Mouse (Mus musculus) cerebellum, postnatal 10 days (tissue): ENCODE measurements around the gene Hoxb4.

Source experiments
- DNase-seq, 2 experiments: peaks; one replicate each; pipeline ENCODE4 v3.0.0; 2021; ENCODE audit warnings: mixed read lengths in 2 of 2

The Hoxb4 gene

DNA sequence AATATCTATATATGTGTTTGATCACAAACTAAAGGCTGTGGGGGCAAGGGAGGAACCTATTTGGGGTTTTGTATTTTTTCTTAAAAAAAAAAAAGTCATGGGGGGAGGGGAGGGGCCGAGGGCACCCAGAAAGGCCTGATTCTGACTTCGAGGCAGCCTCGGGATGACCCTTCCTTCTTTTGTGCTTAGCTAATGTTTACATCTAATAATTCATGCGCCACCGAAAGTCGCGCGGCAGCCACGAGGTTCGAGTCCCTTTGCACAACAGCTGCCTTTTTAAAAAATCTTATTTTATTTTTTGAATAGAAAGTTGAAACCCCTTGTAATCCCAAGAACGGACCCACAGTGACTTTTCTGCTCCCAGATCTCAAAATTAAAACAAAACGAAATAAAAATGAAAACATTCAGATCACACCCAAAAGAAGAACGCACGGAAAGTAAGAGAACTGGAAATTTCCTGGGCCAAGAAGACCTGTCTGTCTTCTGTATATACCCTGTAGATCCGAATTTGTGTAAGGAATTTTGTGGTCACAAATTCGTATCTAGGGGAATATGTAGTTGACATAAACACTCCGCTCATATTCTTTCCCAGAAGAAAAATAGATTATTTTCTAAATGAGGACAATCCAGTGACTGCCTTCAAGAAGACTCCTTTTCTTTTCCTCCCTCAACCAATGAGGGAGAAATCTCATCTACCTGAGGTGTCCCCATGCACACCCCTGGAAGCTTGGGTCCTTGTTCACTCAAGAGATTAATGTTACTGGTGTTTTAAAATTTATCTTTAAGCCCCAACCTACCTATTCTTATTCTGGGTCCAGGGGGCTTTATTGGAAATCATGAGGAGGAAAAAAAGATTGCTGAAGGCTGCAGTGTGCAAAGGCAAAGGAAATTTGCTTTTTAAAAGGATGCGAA is 1.1 kb upstream of the Hoxb4 start:
- peak in 1 of 2 experiments; percentile 57 for DNase-seq

DNA sequence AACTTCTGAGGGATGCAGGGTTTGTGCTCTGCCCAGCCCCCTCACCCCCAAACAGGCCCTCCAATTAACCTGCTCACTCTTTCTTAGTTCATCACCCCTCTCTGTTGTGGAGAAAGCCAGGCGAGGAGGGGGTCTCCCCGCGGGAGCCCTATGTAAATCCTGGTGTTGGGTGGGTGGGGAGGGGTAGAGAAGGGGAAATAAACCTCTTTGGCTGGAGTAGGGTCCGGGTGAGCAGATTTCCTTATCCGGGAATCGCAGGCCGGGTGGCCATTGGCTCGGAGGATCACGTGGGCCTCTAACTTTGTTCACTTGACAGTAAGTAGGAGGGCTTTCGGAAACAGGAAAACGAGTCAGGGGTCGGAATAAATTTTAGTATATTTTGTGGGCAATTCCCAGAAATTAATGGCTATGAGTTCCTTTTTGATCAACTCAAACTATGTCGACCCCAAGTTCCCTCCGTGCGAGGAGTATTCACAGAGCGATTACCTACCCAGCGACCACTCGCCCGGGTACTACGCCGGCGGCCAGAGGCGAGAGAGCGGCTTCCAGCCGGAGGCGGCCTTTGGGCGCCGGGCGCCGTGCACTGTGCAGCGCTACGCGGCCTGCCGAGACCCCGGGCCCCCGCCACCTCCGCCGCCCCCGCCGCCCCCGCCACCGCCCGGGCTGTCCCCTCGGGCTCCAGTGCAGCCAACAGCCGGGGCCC is 452 bp downstream of the Hoxb4 start:
- peak in 1 of 2 experiments; percentile 36 for DNase-seq

GRCm38 (mm10) chr11:96319071-96319902 is 1.2 kb downstream of the Hoxb4 start:
- DNase-seq: no peak

- no peak for DNase-seq
Measured at GRCm38 (mm10) chr11:96319910-96320309, 1.8 kb downstream of the Hoxb4 start.

- no peak for DNase-seq
Measured at GRCm38 (mm10) chr11:96320688-96321087, 2.6 kb downstream of the Hoxb4 start.

DNA sequence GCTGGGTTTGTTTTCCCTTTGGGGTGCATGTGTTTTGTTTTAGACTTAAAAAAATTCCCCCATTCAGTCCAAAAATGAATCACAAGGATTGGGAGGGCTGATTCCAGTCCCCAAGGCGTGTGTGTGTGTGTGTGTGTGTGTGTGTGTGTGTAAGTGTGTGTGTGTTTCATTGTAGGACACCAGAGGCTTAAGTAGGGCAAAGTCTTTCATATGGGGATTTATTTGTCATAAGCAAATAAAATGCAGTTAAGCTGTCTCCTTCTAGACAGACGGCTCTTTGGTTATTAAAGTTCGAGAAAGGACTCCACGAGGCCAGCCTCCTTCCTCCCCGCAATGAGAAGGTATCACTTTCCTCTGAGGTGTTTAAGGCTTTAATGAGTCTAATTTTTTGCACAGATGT is 3.8 kb downstream of the Hoxb4 start:
- DNase-seq: no peak

DNA sequence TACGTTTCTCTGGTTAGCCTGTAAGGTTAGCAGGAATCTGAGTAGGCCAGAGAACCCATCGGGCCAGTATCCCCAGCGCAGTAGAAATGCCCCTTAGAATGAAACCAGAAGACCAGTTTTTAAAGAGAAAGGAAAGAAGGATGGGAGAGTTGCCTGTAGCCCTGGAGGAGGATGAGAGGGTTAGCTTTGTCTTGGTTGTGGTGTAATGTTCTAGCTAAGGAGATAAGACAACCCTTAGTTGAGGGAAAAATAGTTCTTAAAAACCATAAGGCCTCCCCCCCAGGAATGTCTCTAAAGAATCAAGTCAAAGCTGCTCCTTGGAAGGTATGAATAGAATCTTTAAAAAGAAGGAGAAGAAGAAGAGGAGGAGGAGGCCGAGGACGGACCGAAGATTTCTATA is 4.7 kb downstream of the Hoxb4 start:
- no peak for DNase-seq

DNA sequence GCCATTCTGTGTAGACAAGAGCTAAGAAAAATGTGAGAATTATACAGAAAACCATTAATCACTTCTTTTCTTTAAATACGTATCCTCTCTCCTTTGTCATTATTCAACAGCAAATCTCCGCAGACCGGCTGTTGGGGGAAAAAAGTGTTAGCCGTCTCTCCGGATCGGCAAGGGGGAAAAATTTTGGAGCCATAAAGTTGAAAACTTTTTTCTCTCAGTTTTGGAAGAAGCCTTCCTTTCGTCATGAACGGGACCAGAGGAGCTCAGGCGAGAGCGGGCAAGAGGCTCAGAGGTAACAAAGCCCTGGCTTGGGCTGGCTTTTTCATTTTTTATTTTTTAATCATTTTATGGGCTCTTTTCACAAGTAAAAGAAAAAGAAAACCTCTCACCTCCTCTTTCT is 5.1 kb downstream of the Hoxb4 start, which contains the start of gene Hoxb3:
Gene Hoxb3 (plus strand): TSS at position 173 of the 400 bp plus-strand sequence.
- no peak for DNase-seq

DNA sequence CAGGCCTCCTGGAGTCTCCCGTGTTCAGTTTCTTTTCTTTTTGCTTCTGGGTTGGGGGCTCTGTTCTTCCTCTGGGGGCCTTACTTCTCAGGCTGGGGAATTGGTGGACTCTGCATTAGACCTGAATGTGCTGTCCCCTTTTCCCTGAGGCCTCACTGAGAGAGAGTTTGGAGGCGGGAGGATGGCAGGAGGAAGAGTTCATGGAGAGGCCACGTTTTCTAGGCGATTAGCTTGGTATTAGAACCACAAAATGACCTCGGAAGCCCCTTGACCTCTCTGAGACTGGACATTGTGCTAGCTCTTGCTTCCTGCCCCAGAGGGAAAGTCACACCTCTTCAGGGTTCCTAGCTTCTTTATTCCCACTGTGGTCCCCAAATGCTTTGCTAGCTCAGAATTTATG is 6.1 kb downstream of the Hoxb4 start:
- no peak for DNase-seq

GRCm38 (mm10) chr11:96324965-96325364 is 6.9 kb downstream of the Hoxb4 start:
- no peak for DNase-seq

- DNase-seq: no peak
Measured at GRCm38 (mm10) chr11:96325747-96326212, 7.7 kb downstream of the Hoxb4 start.

DNA sequence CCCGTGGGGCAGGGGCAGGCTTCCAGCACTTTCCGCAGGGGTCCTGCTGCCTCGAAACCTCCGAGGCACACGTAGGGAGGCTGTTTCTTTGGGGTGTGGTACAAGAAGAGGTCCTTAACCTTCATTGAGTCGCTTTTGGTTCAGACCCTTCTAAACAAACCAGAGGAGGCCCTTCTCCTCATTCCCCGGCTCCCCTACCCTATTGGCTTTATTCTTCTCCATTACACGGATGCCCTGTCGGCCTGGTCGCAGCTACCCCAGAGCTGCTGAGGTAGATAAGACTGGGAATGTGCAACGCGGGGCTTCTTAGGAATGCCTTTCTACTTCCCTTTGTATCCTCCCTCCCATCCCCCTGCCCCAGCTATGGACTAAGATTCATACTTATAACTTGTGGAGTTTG is 8.6 kb downstream of the Hoxb4 start:
- DNase-seq: no peak

- DNase-seq: no peak
Measured at GRCm38 (mm10) chr11:96327122-96327521, 9.1 kb downstream of the Hoxb4 start.

DNA sequence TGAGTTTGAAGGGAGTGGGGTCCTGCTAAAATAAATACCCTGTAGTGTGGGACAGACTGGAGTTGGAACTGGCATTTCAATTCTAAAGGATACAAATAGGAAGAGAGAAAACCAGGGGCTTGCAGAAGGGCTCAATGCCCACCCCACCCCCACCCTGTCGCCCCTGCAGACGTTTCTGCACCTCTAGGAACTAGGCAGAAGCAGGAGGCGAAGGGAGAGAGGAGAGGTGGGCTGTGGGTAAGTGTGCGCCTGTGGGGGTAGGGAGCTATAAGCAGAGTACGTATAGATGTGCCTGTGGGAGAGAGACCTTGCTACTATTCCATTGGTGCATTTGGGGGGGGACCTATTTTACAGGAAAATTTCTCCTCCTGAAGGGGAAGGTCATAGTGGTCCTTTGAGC is 9.7 kb downstream of the Hoxb4 start:
- no peak for DNase-seq

- no peak for DNase-seq
Measured at GRCm38 (mm10) chr11:96328605-96329004, 10.5 kb downstream of the Hoxb4 start.

- DNase-seq: no peak
Measured at GRCm38 (mm10) chr11:96332105-96332504, 14.0 kb downstream of the Hoxb4 start.

- DNase-seq: no peak
Measured at GRCm38 (mm10) chr11:96332618-96333032, 14.6 kb downstream of the Hoxb4 start.

DNA sequence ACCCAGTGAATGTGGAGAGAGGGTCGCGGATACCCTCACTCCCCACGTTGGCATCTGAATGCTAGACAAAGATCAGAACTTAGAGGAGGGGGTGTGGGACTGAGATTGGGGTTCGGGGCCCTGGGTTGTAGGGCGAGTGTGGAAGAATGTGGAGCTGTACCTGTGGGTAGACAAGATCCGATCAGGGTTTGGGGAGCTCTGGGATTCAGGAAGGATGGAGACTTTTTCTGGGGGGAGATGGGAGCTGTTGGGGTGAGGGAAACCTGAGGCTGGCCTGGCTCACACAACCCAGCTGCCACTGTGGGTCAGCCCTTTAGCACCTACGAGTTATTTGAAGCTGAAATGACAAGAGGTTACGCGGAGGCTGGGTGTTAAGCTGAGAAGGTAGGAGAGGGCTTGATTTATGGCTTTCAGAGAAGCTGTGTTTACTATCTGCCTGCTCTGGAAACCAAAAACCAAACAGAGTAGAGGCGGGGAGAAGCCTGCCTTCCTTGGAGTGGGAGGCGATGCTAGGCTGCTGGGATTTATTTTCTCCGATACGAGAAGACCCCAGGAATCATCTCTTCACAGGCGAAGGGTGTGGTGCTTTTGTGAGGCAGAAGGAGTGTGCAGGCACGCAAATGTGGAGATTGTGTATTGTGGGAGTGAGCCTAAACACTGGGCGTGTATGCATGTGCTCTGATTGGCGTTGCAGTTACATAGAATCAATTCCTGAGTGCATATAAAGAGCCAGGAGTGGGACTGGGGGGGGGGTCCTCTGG is 15.4 kb downstream of the Hoxb4 start:
- no peak for DNase-seq

- DNase-seq: no peak
Measured at GRCm38 (mm10) chr11:96334002-96334364, 15.9 kb downstream of the Hoxb4 start.

DNA sequence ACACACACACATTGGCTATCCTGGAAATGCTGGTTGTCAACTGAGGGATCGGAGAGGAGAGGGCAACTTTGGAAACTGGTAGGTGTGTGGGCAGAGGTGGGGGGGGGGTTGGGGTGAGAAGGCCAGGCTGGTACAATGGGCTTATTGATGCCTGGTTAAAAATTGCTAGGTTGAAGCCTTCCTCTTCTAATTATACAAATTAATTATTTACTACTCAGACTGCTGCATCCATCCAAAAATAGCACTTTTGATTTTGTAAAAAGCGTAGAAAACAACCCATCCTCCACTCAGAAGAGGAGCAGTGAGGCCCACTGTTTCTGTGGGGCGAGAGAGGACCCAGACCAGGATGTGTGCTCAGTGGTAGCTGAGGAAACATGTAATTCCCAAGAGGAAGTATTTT is 16.9 kb downstream of the Hoxb4 start:
- no peak for DNase-seq

GRCm38 (mm10) chr11:96336597-96336996 is 18.5 kb downstream of the Hoxb4 start:
- DNase-seq: no peak

DNA sequence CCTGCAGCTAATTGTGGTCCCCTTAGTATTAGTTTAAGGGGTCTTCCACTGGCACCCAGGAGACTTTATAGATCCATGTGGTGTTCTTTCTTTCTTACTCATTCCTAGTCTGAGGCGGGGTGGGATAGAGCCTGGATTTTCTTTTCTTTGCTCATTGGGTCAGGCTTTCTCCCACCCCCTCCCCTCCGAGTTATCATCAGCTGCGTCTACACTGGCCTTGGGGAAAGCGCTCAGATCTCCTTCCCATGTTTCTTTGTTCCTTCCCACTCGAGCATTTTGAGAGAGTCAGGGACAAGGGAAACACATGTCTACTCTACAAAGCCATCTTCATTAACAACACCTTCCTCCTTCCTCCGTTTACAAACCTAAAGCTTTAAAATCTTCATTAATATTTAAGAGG is 19.0 kb downstream of the Hoxb4 start:
- DNase-seq: no peak
